Mouse (Mus musculus): ENCODE measurements around the gene Dlg4. TPM values are rescaled to one million over a fixed set of nuclear protein-coding genes. Genes with fewer than 3 reads are reported as not detected.

Dlg4 gene
- total and polyA plus RNA-seq, 3 experiments, result 21.7 to 32.4 (median 22.9) TPM

Small RNAs within 50 kb of the gene (microRNA-seq; reads per million reads assigned to microRNA genes)
- gene Gm44349 (0 to 0.66 reads per million in 2 experiments), gene Mir324 (1,982 to 2,409 reads per million in 2 experiments)

Other genes starting within 250 kb of the Dlg4 start
Only the 30 nearest of the 37 such genes appear.
- 1 to 10 TPM in 1 of 2 experiments, under 1 TPM in 1; 0.23 to 1.1 TPM for gene Tmem102, start 211.3 kb upstream of the Dlg4 start, total RNA-seq (2021)
- 0.81 and 0.94 TPM in 2 replicates for gene Tmem102, start 211.3 kb upstream of the Dlg4 start, polyA plus RNA-seq (2012; rRNA removed)
- gene Gm39566, start 201.6 kb upstream of the Dlg4 start, total RNA-seq (2021), result not detected
- not detected in 2 replicates for gene Gm39566, start 201.6 kb upstream of the Dlg4 start, polyA plus RNA-seq (2012; rRNA removed)
- gene Spem2, start 198.5 kb upstream of the Dlg4 start, total RNA-seq (2021), result not detected
- 0.09 TPM in 1 of 2 replicates, not detected in the other for gene Spem2, start 198.5 kb upstream of the Dlg4 start, polyA plus RNA-seq (2012; rRNA removed)
- not detected for gene Spem1, start 194.8 kb upstream of the Dlg4 start, total RNA-seq (2021)
- gene Spem1, start 194.8 kb upstream of the Dlg4 start, polyA plus RNA-seq (2012; rRNA removed), result not detected in 2 replicates
- 10 to 100 TPM; 14.6 to 21.8 TPM for gene Nlgn2, start 179.2 kb upstream of the Dlg4 start, total RNA-seq (2021)
- gene Nlgn2, start 179.2 kb upstream of the Dlg4 start, polyA plus RNA-seq (2012; rRNA removed), result 55.0 and 58.6 TPM in 2 replicates
- 100 to 1,000 TPM; 139 to 173 TPM for gene Tmem256, start 178.4 kb upstream of the Dlg4 start, total RNA-seq (2021)
- 116 and 160 TPM in 2 replicates for gene Tmem256, start 178.4 kb upstream of the Dlg4 start, polyA plus RNA-seq (2012; rRNA removed)
- gene Plscr3, start 170.6 kb upstream of the Dlg4 start, total RNA-seq (2021), result 10 to 100 TPM; 50.8 to 53.5 TPM
- gene Plscr3, start 170.6 kb upstream of the Dlg4 start, polyA plus RNA-seq (2012; rRNA removed), result 224 and 230 TPM in 2 replicates
- gene Tnk1, start 158.2 kb upstream of the Dlg4 start, total RNA-seq (2021), result under 1 TPM in 1 of 2 experiments, not detected in 1; 0.38 TPM
- 0.17 and 0.91 TPM in 2 replicates for gene Tnk1, start 158.2 kb upstream of the Dlg4 start, polyA plus RNA-seq (2012; rRNA removed)
- gene Tmem95, start 138.9 kb upstream of the Dlg4 start, total RNA-seq (2021), result not detected
- gene Tmem95, start 138.9 kb upstream of the Dlg4 start, polyA plus RNA-seq (2012; rRNA removed), result not detected in 2 replicates
- gene Kctd11, start 135.5 kb upstream of the Dlg4 start, total RNA-seq (2021), result 1 to 10 TPM; 3.2 to 5.7 TPM
- gene Kctd11, start 135.5 kb upstream of the Dlg4 start, polyA plus RNA-seq (2012; rRNA removed), result 4.1 and 4.9 TPM in 2 replicates
- under 1 TPM; 0.46 to 0.69 TPM for gene Acap1, start 121.4 kb upstream of the Dlg4 start, total RNA-seq (2021)
- 0.71 and 1.0 TPM in 2 replicates for gene Acap1, start 121.4 kb upstream of the Dlg4 start, polyA plus RNA-seq (2012; rRNA removed)
- under 1 TPM; 0.66 to 0.86 TPM for gene 2810408A11Rik, start 116.0 kb upstream of the Dlg4 start, total RNA-seq (2021)
- 0.18 and 0.74 TPM in 2 replicates for gene 2810408A11Rik, start 116.0 kb upstream of the Dlg4 start, polyA plus RNA-seq (2012; rRNA removed)
- 10 to 100 TPM; 40.6 to 44.2 TPM for gene Neurl4, start 115.9 kb upstream of the Dlg4 start, total RNA-seq (2021)
- gene Neurl4, start 115.9 kb upstream of the Dlg4 start, polyA plus RNA-seq (2012; rRNA removed), result 38.6 and 47.6 TPM in 2 replicates
- 10 to 100 TPM; 44.7 to 61.8 TPM for gene Gps2, start 103.1 kb upstream of the Dlg4 start, total RNA-seq (2021)
- gene Gps2, start 103.1 kb upstream of the Dlg4 start, polyA plus RNA-seq (2012; rRNA removed), result 130 and 148 TPM in 2 replicates
- 100 to 1,000 TPM; 572 to 622 TPM for gene Eif5a, start 95.0 kb upstream of the Dlg4 start, total RNA-seq (2021)
- 180 and 225 TPM in 2 replicates for gene Eif5a, start 95.0 kb upstream of the Dlg4 start, polyA plus RNA-seq (2012; rRNA removed)
- 10 to 100 TPM; 12.9 to 20.0 TPM for gene Ybx2, start 81.1 kb upstream of the Dlg4 start, total RNA-seq (2021)
- gene Ybx2, start 81.1 kb upstream of the Dlg4 start, polyA plus RNA-seq (2012; rRNA removed), result 21.8 and 41.4 TPM in 2 replicates
- 100 to 1,000 TPM in 1 of 2 experiments, 10 to 100 TPM in 1; 84.2 to 119 TPM for gene Slc2a4, start 68.8 kb upstream of the Dlg4 start, total RNA-seq (2021)
- gene Slc2a4, start 68.8 kb upstream of the Dlg4 start, polyA plus RNA-seq (2012; rRNA removed), result 138 and 142 TPM in 2 replicates
- under 1 TPM in 1 of 2 experiments, not detected in 1; 0.78 TPM for gene Cldn7, start 52.2 kb upstream of the Dlg4 start, total RNA-seq (2021)
- gene Cldn7, start 52.2 kb upstream of the Dlg4 start, polyA plus RNA-seq (2012; rRNA removed), result 0.11 and 0.32 TPM in 2 replicates
- 100 to 1,000 TPM; 130 to 136 TPM for gene Ctdnep1, start 35.8 kb upstream of the Dlg4 start, total RNA-seq (2021)
- 106 and 117 TPM in 2 replicates for gene Ctdnep1, start 35.8 kb upstream of the Dlg4 start, polyA plus RNA-seq (2012; rRNA removed)
- 10 to 100 TPM; 61.9 to 91.9 TPM for gene Elp5, start 34.4 kb upstream of the Dlg4 start, total RNA-seq (2021)
- gene Elp5, start 34.4 kb upstream of the Dlg4 start, polyA plus RNA-seq (2012; rRNA removed), result 45.0 and 45.6 TPM in 2 replicates
- 100 to 1,000 TPM; 487 to 580 TPM for gene Gabarap, start 25.8 kb upstream of the Dlg4 start, total RNA-seq (2021)
- gene Gabarap, start 25.8 kb upstream of the Dlg4 start, polyA plus RNA-seq (2012; rRNA removed), result 226 and 315 TPM in 2 replicates
- gene Phf23, start 21.2 kb upstream of the Dlg4 start, total RNA-seq (2021), result 10 to 100 TPM; 52.2 to 57.6 TPM
- 9.7 and 19.0 TPM in 2 replicates for gene Phf23, start 21.2 kb upstream of the Dlg4 start, polyA plus RNA-seq (2012; rRNA removed)
- gene Dvl2, start 16.3 kb upstream of the Dlg4 start, total RNA-seq (2021), result 10 to 100 TPM; 11.2 to 12.2 TPM
- gene Dvl2, start 16.3 kb upstream of the Dlg4 start, polyA plus RNA-seq (2012; rRNA removed), result 20.2 and 22.2 TPM in 2 replicates
- gene Acadvl, start 1.5 kb upstream of the Dlg4 start, total RNA-seq (2021), result 100 to 1,000 TPM; 426 to 754 TPM
- 171 and 186 TPM in 2 replicates for gene Acadvl, start 1.5 kb upstream of the Dlg4 start, polyA plus RNA-seq (2012; rRNA removed)
- gene Asgr1, start 37.1 kb downstream of the Dlg4 start, total RNA-seq (2021), result 1 to 10 TPM in 1 of 2 experiments, not detected in 1; 1.7 TPM
- 0.08 TPM in 1 of 2 replicates, not detected in the other for gene Asgr1, start 37.1 kb downstream of the Dlg4 start, polyA plus RNA-seq (2012; rRNA removed)
- 1 to 10 TPM in 1 of 2 experiments, under 1 TPM in 1; 0.45 to 2.8 TPM for gene Asgr2, start 75.7 kb downstream of the Dlg4 start, total RNA-seq (2021)
- 0.96 and 2.6 TPM in 2 replicates for gene Asgr2, start 75.7 kb downstream of the Dlg4 start, polyA plus RNA-seq (2012; rRNA removed)
- 1 to 10 TPM; 3.5 to 8.1 TPM for gene Mgl2, start 113.4 kb downstream of the Dlg4 start, total RNA-seq (2021)
- 2.2 and 2.3 TPM in 2 replicates for gene Mgl2, start 113.4 kb downstream of the Dlg4 start, polyA plus RNA-seq (2012; rRNA removed)
- 1 to 10 TPM; 1.9 to 6.1 TPM for gene Clec10a, start 139.3 kb downstream of the Dlg4 start, total RNA-seq (2021)
- gene Clec10a, start 139.3 kb downstream of the Dlg4 start, polyA plus RNA-seq (2012; rRNA removed), result 1.2 and 1.7 TPM in 2 replicates
- gene Slc16a11, start 195.8 kb downstream of the Dlg4 start, total RNA-seq (2021), result under 1 TPM in 1 of 2 experiments, not detected in 1; 0.73 TPM
- gene Slc16a11, start 195.8 kb downstream of the Dlg4 start, polyA plus RNA-seq (2012; rRNA removed), result 0.68 and 2.4 TPM in 2 replicates
- gene Slc16a13, start 204.1 kb downstream of the Dlg4 start, total RNA-seq (2021), result 1 to 10 TPM; 2.7 to 3.7 TPM
- gene Slc16a13, start 204.1 kb downstream of the Dlg4 start, polyA plus RNA-seq (2012; rRNA removed), result 5.0 and 5.6 TPM in 2 replicates

Data from adrenal gland, adult 2 months (tissue).